Mouse (Mus musculus) erythroblast, embryonic 14.5 days (primary cell): ENCODE data around the gene Angel1. TPM values are rescaled to one million over a fixed set of nuclear protein-coding genes. Genes with fewer than 3 reads are reported as not detected.

Experiments
- H3K27me3 ChIP-seq: 2 replicates; pipeline ENCODE4 v1.6.1; 2012; ENCODE audit warnings: inconsistent platforms; ENCODE audit not compliant: control insufficient read depth
- H3K36me3 ChIP-seq: 2 replicates; pipeline ENCODE4 v1.6.1; 2012; ENCODE audit warnings: mild to moderate bottlenecking, inconsistent platforms; ENCODE audit not compliant: control insufficient read depth
- H3K4me1 ChIP-seq: 2 replicates; pipeline ENCODE4 v1.6.1; 2012; ENCODE audit warnings: inconsistent platforms; ENCODE audit not compliant: control insufficient read depth
- H3K4me3 ChIP-seq: replicated peaks from 2 replicates; pipeline ENCODE3; 2012; ENCODE audit warnings: moderate library complexity, mild to moderate bottlenecking, inconsistent platforms
- H3K9me3 ChIP-seq: 2 replicates; pipeline ENCODE4 v1.6.1; 2012; ENCODE audit warnings: low read length, inconsistent platforms, mixed read lengths; ENCODE audit not compliant: control insufficient read depth
- GATA1 ChIP-seq: IDR thresholded peaks from 2 replicates; pipeline ENCODE4 v1.6.1; 2012; ENCODE audit warnings: low read length, inconsistent platforms, mixed read lengths
- TAL1 ChIP-seq: IDR thresholded peaks from 3 replicates; pipeline ENCODE4 v1.6.1; 2012; ENCODE audit warnings: low read length, inconsistent platforms, mixed read lengths
- polyA plus RNA-seq: library from polyadenylated mRNA; stranded (reverse); fragments of >175 nt; gene quantifications from 2 replicates; pipeline ENCODE4 v1.2.3, GENCODE M21; 2012

Gene Angel1
- polyA plus RNA-seq, 1 experiment, result 0.01 TPM

DNA sequence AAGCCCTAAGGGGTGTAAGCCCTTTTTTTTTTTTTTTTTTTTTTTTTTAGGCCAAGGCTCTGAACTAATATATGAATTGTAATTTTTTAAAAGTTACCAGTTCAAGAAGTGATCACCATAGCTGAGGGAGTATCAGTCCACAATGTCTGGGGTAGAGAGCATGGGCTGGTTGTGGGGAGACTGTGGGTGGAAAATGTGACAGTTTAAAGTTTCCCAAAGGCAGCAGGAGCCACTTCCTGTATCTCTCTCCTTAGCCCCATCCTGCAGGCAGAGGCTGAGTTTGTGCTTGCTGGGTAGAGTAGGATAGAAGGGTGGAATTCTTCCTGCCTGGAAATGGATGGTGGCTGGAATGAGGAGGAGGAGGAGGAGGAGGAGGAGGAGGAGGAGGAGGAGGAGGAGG lies 32.9 kb downstream of the Angel1 start:
- H3K4me3 ChIP-seq, result no peak overlapping the region
- no peaks in the 10 kb centered on the region for H3K36me3 ChIP-seq
- no peaks in the 10 kb centered on the region for H3K4me1 ChIP-seq
- no peak for TF ChIP-seq GATA1
- TF ChIP-seq TAL1, result no peak
- peaks cover 3% of the 10 kb centered on the region; the same call in 1 of the 2 replicates for H3K9me3 ChIP-seq
- no peaks in the 10 kb centered on the region for H3K27me3 ChIP-seq

DNA sequence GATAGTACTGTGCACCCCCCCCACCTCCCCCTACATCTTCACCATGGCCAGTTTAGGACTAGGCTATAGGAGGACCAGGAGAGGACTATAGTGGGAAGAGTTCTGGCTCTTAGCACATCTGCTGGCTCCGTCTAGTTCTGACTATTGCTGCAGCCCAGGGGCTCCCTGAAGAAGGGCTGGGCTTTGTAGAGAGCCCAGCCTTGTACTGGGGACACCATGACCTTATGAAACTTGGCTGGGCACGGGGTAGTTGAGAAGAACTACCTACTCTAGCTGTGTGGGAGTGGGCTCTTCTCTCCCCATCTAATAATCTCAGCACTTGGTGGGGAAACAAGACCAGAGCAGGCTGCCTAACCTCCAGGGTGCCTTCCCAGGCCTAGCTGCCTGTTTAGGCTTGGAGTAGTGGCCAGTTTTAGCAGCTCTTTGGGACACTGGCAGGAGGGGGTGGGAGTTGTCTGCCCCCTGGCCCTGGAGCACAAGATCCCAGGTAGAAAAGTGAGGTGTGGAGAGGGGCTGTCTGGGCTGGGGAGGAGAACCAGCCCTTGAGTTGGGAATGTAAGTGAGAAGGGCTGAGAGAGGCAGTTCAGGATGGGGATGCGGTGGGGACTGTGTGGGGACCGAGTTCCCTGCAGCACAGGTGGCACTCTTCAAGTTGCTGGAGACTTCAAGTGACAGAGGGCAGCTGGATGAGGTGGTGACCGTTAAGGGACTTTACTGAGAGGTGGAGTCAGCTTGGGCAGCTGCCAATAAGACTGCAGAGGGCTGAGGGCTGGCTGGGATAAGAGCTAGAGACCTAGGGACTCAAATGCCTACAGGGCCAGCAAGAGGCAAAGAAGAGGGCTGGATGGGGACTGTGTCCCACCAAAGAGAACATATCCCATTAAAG lies 33.5 kb downstream of the Angel1 start:
- Histone ChIP-seq H3K9me3 (peaks cover 2% of the 10 kb centered on the region; the same call in 1 of the 2 replicates), H3K4me1 (no peaks in the 10 kb centered on the region), H3K27me3 (no peaks in the 10 kb centered on the region), H3K36me3 (no peaks in the 10 kb centered on the region), H3K4me3 (no peak overlapping the region)
- TF ChIP-seq TAL1, result no peak
- no peak for TF ChIP-seq GATA1

DNA sequence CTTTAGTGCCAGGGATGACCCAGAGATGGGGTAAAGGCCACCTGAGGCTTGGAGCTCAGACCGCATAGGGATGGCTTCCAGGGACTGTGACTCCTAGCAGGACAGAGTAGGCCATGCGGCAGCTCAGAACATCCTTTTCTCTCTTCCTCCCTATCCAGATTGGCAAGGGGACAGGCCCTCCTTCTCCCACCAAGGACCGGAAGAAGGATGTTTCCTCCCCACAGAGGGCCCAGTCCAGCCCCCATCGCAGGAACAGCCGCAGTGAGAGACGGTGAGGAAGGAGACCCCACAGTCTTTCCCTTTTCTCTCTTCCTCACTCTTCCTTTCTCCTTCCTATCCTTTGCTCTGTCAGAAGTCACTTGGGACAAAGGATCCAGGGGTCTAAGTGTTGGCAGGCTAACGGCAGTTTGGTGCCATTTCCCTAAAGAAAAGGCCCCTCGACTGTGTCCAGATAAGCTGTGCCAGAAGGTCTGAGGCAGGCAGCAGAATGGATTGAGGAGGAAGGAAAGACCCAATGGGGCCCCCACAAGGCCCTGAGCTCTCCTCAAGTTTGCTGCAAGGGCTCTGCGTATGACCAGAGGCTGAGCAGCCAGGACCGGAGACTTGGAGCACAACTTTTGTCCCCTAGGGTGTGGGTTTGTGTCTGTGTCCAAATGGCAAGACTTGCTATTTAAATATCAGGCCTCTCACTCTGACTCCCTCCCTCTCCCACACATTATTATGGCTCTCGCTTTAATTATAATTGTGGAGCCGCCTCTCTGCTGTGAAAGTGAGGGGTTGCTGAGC lies 35.4 kb downstream of the Angel1 start:
- Histone ChIP-seq H3K4me3 (no peak overlapping the region), H3K4me1 (no peaks in the 10 kb centered on the region), H3K36me3 (no peaks in the 10 kb centered on the region), H3K9me3 (no peaks in the 10 kb centered on the region), H3K27me3 (no peaks in the 10 kb centered on the region)
- no peak for TF ChIP-seq GATA1
- no peak for TF ChIP-seq TAL1

DNA sequence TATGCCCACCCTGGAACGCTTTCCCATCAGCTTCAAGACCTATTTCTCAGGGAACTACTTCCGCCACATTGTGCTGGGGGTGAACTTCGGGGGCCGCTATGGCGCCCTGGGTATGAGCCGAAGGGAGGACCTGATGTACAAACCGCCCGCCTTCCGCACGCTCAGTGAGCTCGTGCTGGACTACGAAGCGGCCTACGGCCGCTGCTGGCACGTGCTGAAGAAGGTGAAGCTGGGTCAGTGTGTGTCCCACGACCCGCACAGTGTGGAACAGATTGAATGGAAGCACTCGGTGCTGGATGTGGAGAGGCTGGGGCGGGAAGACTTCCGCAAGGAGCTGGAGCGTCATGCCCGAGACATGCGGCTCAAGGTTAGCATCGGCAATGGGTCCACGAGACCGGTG lies 37.3 kb downstream of the Angel1 start:
- no peaks in the 10 kb centered on the region for H3K9me3 ChIP-seq
- no peak overlapping the region for H3K4me3 ChIP-seq
- TF ChIP-seq TAL1 (no peak), GATA1 (no peak)
- H3K27me3 ChIP-seq, result no peaks in the 10 kb centered on the region
- no peaks in the 10 kb centered on the region for H3K4me1 ChIP-seq
- no peaks in the 10 kb centered on the region for H3K36me3 ChIP-seq

DNA sequence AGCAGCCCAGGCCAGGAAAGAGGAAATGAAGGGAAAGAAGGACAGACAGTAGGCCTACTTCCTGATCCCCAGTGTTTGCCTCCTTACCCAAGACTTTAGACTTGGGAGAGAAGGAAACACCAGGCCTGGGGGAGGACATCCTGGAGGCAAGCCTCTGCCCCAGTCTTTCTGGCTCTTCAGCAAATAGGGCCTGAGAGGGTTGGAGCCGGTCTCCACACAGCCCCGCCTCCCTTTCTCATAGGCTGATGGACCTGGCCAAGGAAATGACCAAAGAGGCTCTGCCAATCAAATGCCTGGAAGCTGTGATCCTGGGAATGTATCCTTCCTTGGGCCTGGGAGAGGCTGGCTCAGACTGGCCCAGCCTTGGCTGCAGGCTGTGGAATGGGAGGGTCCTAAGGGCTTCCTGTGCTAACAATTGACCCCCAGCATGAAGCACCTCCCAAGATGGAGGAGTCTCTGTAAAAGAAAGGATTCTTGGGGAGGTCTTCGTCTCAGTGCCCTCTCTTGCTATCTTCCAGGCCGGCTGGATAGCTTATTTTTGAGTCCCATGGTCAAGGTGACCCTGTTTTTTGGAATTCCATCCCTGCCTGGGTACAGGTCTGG lies 38.2 kb downstream of the Angel1 start:
- H3K27me3 ChIP-seq, result no peaks in the 10 kb centered on the region
- no peaks in the 10 kb centered on the region for H3K36me3 ChIP-seq
- no peaks in the 10 kb centered on the region for H3K4me1 ChIP-seq
- no peak overlapping the region for H3K4me3 ChIP-seq
- no peak for TF ChIP-seq TAL1
- TF ChIP-seq GATA1, result no peak
- H3K9me3 ChIP-seq, result no peaks in the 10 kb centered on the region

DNA sequence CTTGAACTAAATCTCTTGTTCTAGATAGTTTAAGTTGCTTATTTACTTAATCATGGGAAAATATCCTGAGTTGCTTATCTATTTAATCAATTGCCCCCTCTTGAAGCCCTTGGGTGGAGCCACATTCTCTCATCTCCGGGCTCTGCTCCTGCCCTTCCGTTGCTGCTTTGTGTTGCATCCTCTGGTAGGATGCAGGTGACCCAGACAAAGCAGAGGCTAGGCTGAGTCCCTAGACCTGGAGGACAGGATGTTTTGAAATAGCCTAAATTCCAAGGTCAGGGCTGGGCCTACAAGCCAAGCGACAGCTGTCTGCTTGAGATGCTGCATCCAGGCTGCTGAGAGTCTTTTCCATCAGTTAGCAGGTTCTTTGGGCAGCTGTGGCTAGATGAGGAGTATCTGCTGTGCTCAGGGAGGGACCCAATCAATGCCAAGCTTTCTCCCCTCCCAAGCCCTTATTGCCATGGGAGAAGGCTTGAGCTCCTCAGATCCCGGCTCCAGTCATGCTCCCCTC lies 38.8 kb downstream of the Angel1 start:
- TF ChIP-seq TAL1, result no peak
- no peak for TF ChIP-seq GATA1
- H3K4me3 ChIP-seq, result no peak overlapping the region
- H3K27me3 ChIP-seq, result no peaks in the 10 kb centered on the region
- no peaks in the 10 kb centered on the region for H3K9me3 ChIP-seq
- H3K36me3 ChIP-seq, result no peaks in the 10 kb centered on the region
- no peaks in the 10 kb centered on the region for H3K4me1 ChIP-seq

DNA sequence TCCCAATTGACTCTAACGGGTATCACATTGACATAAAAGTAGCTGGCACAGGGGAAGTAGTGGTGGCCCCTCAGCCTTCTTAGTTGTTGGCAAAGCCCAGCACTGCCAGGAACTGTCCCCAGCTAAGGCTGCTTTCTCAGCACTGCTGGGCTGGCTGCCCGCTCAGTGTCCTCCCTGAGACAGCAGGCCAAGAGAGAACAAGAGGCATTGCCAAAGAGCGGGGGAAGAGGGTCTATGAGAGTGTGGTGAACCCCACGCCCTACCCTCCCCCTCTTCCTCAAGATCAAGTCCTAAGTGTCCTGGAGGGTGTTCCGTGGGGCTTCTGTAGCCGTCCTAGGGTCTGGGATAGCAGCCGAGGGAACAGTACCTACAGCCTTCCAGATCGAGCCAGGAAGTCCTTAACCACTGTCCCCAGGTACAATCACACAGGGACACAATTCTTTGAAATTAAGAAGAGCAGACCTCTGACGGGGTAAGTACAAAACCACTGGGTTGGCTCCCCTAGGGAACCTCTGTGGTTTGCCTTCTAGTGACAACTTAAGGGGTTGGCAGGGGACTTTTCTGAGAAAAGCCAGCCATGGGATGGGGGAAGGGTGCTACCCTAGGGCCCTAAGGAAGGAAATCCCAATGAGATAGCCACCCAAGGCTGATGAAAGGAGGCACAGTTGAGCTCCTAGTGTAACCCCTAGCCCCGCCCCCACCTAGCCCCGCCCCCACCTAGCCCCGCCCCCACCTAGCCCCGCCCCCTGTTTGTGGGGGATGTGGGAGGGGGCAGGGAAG lies 39.5 kb downstream of the Angel1 start:
- TF ChIP-seq TAL1 (no peak), GATA1 (no peak)
- Histone ChIP-seq H3K9me3 (no peaks in the 10 kb centered on the region), H3K4me3 (no peak overlapping the region), H3K36me3 (no peaks in the 10 kb centered on the region), H3K4me1 (no peaks in the 10 kb centered on the region), H3K27me3 (no peaks in the 10 kb centered on the region)

DNA sequence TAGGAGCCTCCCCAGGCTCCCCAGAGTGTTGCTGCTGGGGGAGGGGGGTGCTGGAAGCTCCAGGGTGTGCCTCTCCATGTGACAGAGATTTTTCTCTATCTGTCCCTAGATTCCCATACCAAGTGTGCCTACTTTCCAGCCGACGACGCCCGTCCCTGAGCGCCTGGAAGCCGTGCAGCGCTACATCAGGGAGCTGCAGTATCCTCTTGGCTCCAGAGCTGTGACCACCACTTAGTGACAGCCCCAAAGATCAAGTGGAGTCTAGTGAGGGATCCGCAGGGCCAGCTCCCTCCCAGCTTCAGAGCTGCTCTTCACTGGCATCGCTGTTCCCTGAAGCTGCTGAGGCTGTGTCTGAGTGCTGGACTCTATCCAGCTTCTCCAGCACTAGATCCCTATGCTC lies 41.0 kb downstream of the Angel1 start:
- no peaks in the 10 kb centered on the region for H3K4me1 ChIP-seq
- H3K36me3 ChIP-seq, result no peaks in the 10 kb centered on the region
- no peak overlapping the region for H3K4me3 ChIP-seq
- TF ChIP-seq TAL1 (no peak), GATA1 (no peak)
- no peaks in the 10 kb centered on the region for H3K9me3 ChIP-seq
- H3K27me3 ChIP-seq, result peaks cover 7% of the 10 kb centered on the region
